Mouse (Mus musculus): ENCODE results near the gene Rab17. TPM values are rescaled to one million over a fixed set of nuclear protein-coding genes. Genes with fewer than 3 reads are reported as not detected.
A peak's percentile ranks its signal among the peaks of the same experiment; 100 is the strongest.

Rab17 gene
- polyA plus RNA-seq, 1 experiment, result 0.09 TPM

- Histone ChIP-seq H3K4me3 (ENCODE audit: extremely low read depth, insufficient read depth, insufficient read length) (no peak overlapping the region), H3K4me1 (ENCODE audit: control insufficient read depth, insufficient read depth, insufficient read length) (no peaks in the 10 kb centered on the region), H3K27me3 (ENCODE audit: control insufficient read depth, insufficient read depth, low read length) (no peaks in the 10 kb centered on the region), H3K36me3 (ENCODE audit: control insufficient read depth, insufficient read depth, low read length) (no peaks in the 10 kb centered on the region), H3K27ac (ENCODE audit: insufficient read depth, low read length) (no peak overlapping the region)
- TF ChIP-seq POLR2A (IDR thresholded peaks at IDR 0.05; ENCODE audit: low read depth, low read length) (no peak), CTCF (IDR thresholded peaks at IDR 0.05; ENCODE audit: extremely low read depth, insufficient read depth, insufficient read length, insufficient replicate concordance) (no peak)
- WGBS, result 91% methylated on average over 4 of the region's 4 CpGs
- no peak for DNase-seq (ENCODE audit: low read depth in 1 of 2, low spot score in 2 of 2)
Observed at GRCm38 (mm10) chr1:90939980-90940379, 29.5 kb downstream of the Rab17 start.

- 90% methylated on average over 9 of the region's 9 CpGs for WGBS
- Histone ChIP-seq H3K4me3 (ENCODE audit: extremely low read depth, insufficient read depth, insufficient read length) (no peak overlapping the region), H3K36me3 (ENCODE audit: control insufficient read depth, insufficient read depth, low read length) (no peaks in the 10 kb centered on the region), H3K4me1 (ENCODE audit: control insufficient read depth, insufficient read depth, insufficient read length) (no peaks in the 10 kb centered on the region), H3K27me3 (ENCODE audit: control insufficient read depth, insufficient read depth, low read length) (no peaks in the 10 kb centered on the region), H3K27ac (ENCODE audit: insufficient read depth, low read length) (no peak overlapping the region)
- DNase-seq (ENCODE audit: low read depth in 1 of 2, low spot score in 2 of 2), result no peak
- TF ChIP-seq POLR2A (IDR thresholded peaks at IDR 0.05; ENCODE audit: low read depth, low read length) (no peak), CTCF (IDR thresholded peaks at IDR 0.05; ENCODE audit: extremely low read depth, insufficient read depth, insufficient read length, insufficient replicate concordance) (no peak)
Observed at GRCm38 (mm10) chr1:90936990-90937389, 32.5 kb downstream of the Rab17 start.

- 80% methylated on average over 5 of the region's 5 CpGs for WGBS
- TF ChIP-seq CTCF (IDR thresholded peaks at IDR 0.05; ENCODE audit: extremely low read depth, insufficient read depth, insufficient read length, insufficient replicate concordance), result no peak
- TF ChIP-seq POLR2A (IDR thresholded peaks at IDR 0.05; ENCODE audit: low read depth, low read length), result no peak
- H3K4me3 ChIP-seq (ENCODE audit: extremely low read depth, insufficient read depth, insufficient read length), result no peak overlapping the region
- no peaks in the 10 kb centered on the region for H3K36me3 ChIP-seq (ENCODE audit: control insufficient read depth, insufficient read depth, low read length)
- no peaks in the 10 kb centered on the region for H3K4me1 ChIP-seq (ENCODE audit: control insufficient read depth, insufficient read depth, insufficient read length)
- no peak for DNase-seq (ENCODE audit: low read depth in 1 of 2, low spot score in 2 of 2)
- no peaks in the 10 kb centered on the region for H3K27me3 ChIP-seq (ENCODE audit: control insufficient read depth, insufficient read depth, low read length)
- no peak overlapping the region for H3K27ac ChIP-seq (ENCODE audit: insufficient read depth, low read length)
Observed at GRCm38 (mm10) chr1:90933001-90933400, 36.5 kb downstream of the Rab17 start.

GRCm38 (mm10) chr1:90928575-90928934 lies 40.9 kb downstream of the Rab17 start:
- no peak overlapping the region for H3K27ac ChIP-seq (ENCODE audit: insufficient read depth, low read length)
- no peaks in the 10 kb centered on the region for H3K27me3 ChIP-seq (ENCODE audit: control insufficient read depth, insufficient read depth, low read length)
- TF ChIP-seq CTCF (IDR thresholded peaks at IDR 0.05; ENCODE audit: extremely low read depth, insufficient read depth, insufficient read length, insufficient replicate concordance) (no peak), POLR2A (IDR thresholded peaks at IDR 0.05; ENCODE audit: low read depth, low read length) (no peak)
- DNase-seq (ENCODE audit: low read depth in 1 of 2, low spot score in 2 of 2), result peak; percentile 15 to 27
- no peak overlapping the region for H3K4me3 ChIP-seq (ENCODE audit: extremely low read depth, insufficient read depth, insufficient read length)
- no peaks in the 10 kb centered on the region for H3K4me1 ChIP-seq (ENCODE audit: control insufficient read depth, insufficient read depth, insufficient read length)
- 13% methylated on average over 6 of the region's 6 CpGs for WGBS
- H3K36me3 ChIP-seq (ENCODE audit: control insufficient read depth, insufficient read depth, low read length), result no peaks in the 10 kb centered on the region

GRCm38 (mm10) chr1:90927929-90928574 lies 41.4 kb downstream of the Rab17 start:
- TF ChIP-seq CTCF (IDR thresholded peaks at IDR 0.05; ENCODE audit: extremely low read depth, insufficient read depth, insufficient read length, insufficient replicate concordance), result no peak
- no peak for TF ChIP-seq POLR2A (IDR thresholded peaks at IDR 0.05; ENCODE audit: low read depth, low read length)
- DNase-seq (ENCODE audit: low read depth in 1 of 2, low spot score in 2 of 2), result no peak
- Histone ChIP-seq H3K4me3 (ENCODE audit: extremely low read depth, insufficient read depth, insufficient read length) (no peak overlapping the region), H3K4me1 (ENCODE audit: control insufficient read depth, insufficient read depth, insufficient read length) (no peaks in the 10 kb centered on the region), H3K27ac (ENCODE audit: insufficient read depth, low read length) (no peak overlapping the region), H3K27me3 (ENCODE audit: control insufficient read depth, insufficient read depth, low read length) (no peaks in the 10 kb centered on the region), H3K36me3 (ENCODE audit: control insufficient read depth, insufficient read depth, low read length) (no peaks in the 10 kb centered on the region)
- 14% methylated on average over 23 of the region's 23 CpGs for WGBS

- 56% methylated on average over 15 of the region's 15 CpGs for WGBS
- Histone ChIP-seq H3K27me3 (ENCODE audit: control insufficient read depth, insufficient read depth, low read length) (no peaks in the 10 kb centered on the region), H3K36me3 (ENCODE audit: control insufficient read depth, insufficient read depth, low read length) (no peaks in the 10 kb centered on the region), H3K27ac (ENCODE audit: insufficient read depth, low read length) (no peak overlapping the region), H3K4me3 (ENCODE audit: extremely low read depth, insufficient read depth, insufficient read length) (no peak overlapping the region), H3K4me1 (ENCODE audit: control insufficient read depth, insufficient read depth, insufficient read length) (no peaks in the 10 kb centered on the region)
- no peak for DNase-seq (ENCODE audit: low read depth in 1 of 2, low spot score in 2 of 2)
- no peak for TF ChIP-seq CTCF (IDR thresholded peaks at IDR 0.05; ENCODE audit: extremely low read depth, insufficient read depth, insufficient read length, insufficient replicate concordance)
- no peak for TF ChIP-seq POLR2A (IDR thresholded peaks at IDR 0.05; ENCODE audit: low read depth, low read length)
Observed at GRCm38 (mm10) chr1:90927308-90927707, 42.2 kb downstream of the Rab17 start.

- H3K36me3 ChIP-seq (ENCODE audit: control insufficient read depth, insufficient read depth, low read length), result no peaks in the 10 kb centered on the region
- TF ChIP-seq CTCF (IDR thresholded peaks at IDR 0.05; ENCODE audit: extremely low read depth, insufficient read depth, insufficient read length, insufficient replicate concordance) (no peak), POLR2A (IDR thresholded peaks at IDR 0.05; ENCODE audit: low read depth, low read length) (no peak)
- H3K4me3 ChIP-seq (ENCODE audit: extremely low read depth, insufficient read depth, insufficient read length), result no peak overlapping the region
- no peaks in the 10 kb centered on the region for H3K4me1 ChIP-seq (ENCODE audit: control insufficient read depth, insufficient read depth, insufficient read length)
- 73% methylated on average over 4 of the region's 4 CpGs for WGBS
- no peak overlapping the region for H3K27ac ChIP-seq (ENCODE audit: insufficient read depth, low read length)
- no peak for DNase-seq (ENCODE audit: low read depth in 1 of 2, low spot score in 2 of 2)
- H3K27me3 ChIP-seq (ENCODE audit: control insufficient read depth, insufficient read depth, low read length), result no peaks in the 10 kb centered on the region
Observed at GRCm38 (mm10) chr1:90926030-90926429, 43.4 kb downstream of the Rab17 start.
